Mouse (Mus musculus) CH12.LX (cell line): ENCODE measurements around the gene Pnmal1. TPM values are rescaled to one million over a fixed set of nuclear protein-coding genes. Genes with fewer than 3 reads are reported as not detected.

Experiments used
- DNase-seq: peaks from one replicate; pipeline ENCODE4 v3.0.0-alpha.2; 2013; ENCODE audit errors: extremely low read depth
- H3K27ac ChIP-seq: 2 replicates; pipeline ENCODE4 v1.5.1; 2012; ENCODE audit warnings: low read depth, mild to moderate bottlenecking, control low read depth, moderate library complexity; ENCODE audit not compliant: insufficient read depth
- H3K27me3 ChIP-seq: replicated peaks from 2 replicates; pipeline ENCODE3; 2012; ENCODE audit warnings: inconsistent platforms
- H3K36me3 ChIP-seq, 2 experiments: replicated peaks in 1 of 2; 2 replicates each; pipeline versions ENCODE3 to v1.6.1; 2012; ENCODE audit warnings: inconsistent platforms in 1 of 2, low read length in 1 of 2, mild to moderate bottlenecking in 1 of 2, mixed read lengths in 1 of 2, moderate library complexity in 1 of 2; ENCODE audit not compliant: control insufficient read depth in 1 of 2, insufficient read depth in 1 of 2
- H3K4me1 ChIP-seq, 2 experiments: 2 replicates each; pipeline ENCODE4 v1.6.1; 2012; ENCODE audit warnings: inconsistent platforms in 1 of 2, moderate library complexity in 1 of 2; ENCODE audit not compliant: insufficient read depth in 2 of 2, control insufficient read depth in 1 of 2
- H3K4me2 ChIP-seq: 2 replicates; pipeline ENCODE4 v1.6.1; 2012; ENCODE audit warnings: low read depth, mild to moderate bottlenecking, control low read depth; ENCODE audit not compliant: poor library complexity, insufficient read depth, severe bottlenecking
- H3K4me3 ChIP-seq, 3 experiments: fragments of 150-350 bp in 1 of 3; sonication (generic) in 1 of 3; replicated peaks in 1 of 3; 2 replicates each; pipeline versions ENCODE3 to v1.5.1; 2011 to 2012; ENCODE audit warnings: low read depth in 2 of 3, low read length in 2 of 3, mild to moderate bottlenecking in 2 of 3, moderate library complexity in 2 of 3, control low read depth in 1 of 3, improper control_type of control experiment in 1 of 3, inconsistent platforms in 1 of 3, mixed read lengths in 1 of 3; ENCODE audit not compliant: poor library complexity in 1 of 3
- H3K79me2 ChIP-seq: replicated peaks from 2 replicates; pipeline ENCODE4 v1.6.1; 2012; ENCODE audit warnings: mild to moderate bottlenecking, moderate library complexity; ENCODE audit not compliant: control insufficient read depth, poor library complexity, insufficient read depth, severe bottlenecking; ENCODE audit errors: extremely low read depth
- H3K9ac ChIP-seq: 2 replicates; pipeline ENCODE4 v1.6.1; 2012; ENCODE audit warnings: low read depth, mild to moderate bottlenecking, control low read depth, moderate library complexity; ENCODE audit not compliant: insufficient read depth
- H3K9me3 ChIP-seq: replicated peaks from 2 replicates; pipeline ENCODE3; 2012; ENCODE audit warnings: low read length, inconsistent platforms, mixed read lengths
- BHLHE40 ChIP-seq: IDR thresholded peaks from 2 replicates; pipeline ENCODE4 v1.6.1; 2011; ENCODE audit warnings: mild to moderate bottlenecking, low read depth, low read length, improper control_type of control experiment
- CTCF ChIP-seq, 2 experiments: IDR thresholded peaks in 1 of 2; conservative IDR thresholded peaks in 1 of 2; 2 replicates each; pipeline ENCODE4 v1.5.1; 2011 to 2012; ENCODE audit warnings: low read depth in 2 of 2, low read length in 2 of 2, improper control_type of control experiment in 1 of 2, inconsistent platforms in 1 of 2, mild to moderate bottlenecking in 1 of 2, moderate library complexity in 1 of 2
- E2F4 ChIP-seq: IDR thresholded peaks from 2 replicates; pipeline ENCODE4 v1.6.1; 2011; ENCODE audit warnings: low read depth, low read length, improper control_type of control experiment; ENCODE audit not compliant: insufficient replicate concordance
- ELF1 ChIP-seq: IDR thresholded peaks from 2 replicates; pipeline ENCODE4 v1.6.1; 2014; ENCODE audit warnings: low read depth, mild to moderate bottlenecking, inconsistent platforms, low read length, improper control_type of control experiment
- ETS1 ChIP-seq: conservative IDR thresholded peaks from 2 replicates; pipeline ENCODE4 v1.6.1; 2012; ENCODE audit warnings: low read depth, mild to moderate bottlenecking, inconsistent platforms, low read length, improper control_type of control experiment, moderate library complexity
- JUND ChIP-seq: conservative IDR thresholded peaks from 2 replicates; pipeline ENCODE4 v1.6.1; 2011; ENCODE audit warnings: low read depth, low read length, improper control_type of control experiment
- MAFK ChIP-seq: IDR thresholded peaks from 2 replicates; pipeline ENCODE4 v1.6.1; 2011; ENCODE audit warnings: low read length, improper control_type of control experiment; ENCODE audit not compliant: insufficient replicate concordance
- MAZ ChIP-seq: IDR thresholded peaks from 2 replicates; pipeline ENCODE4 v1.6.1; 2012; ENCODE audit warnings: low read depth, mild to moderate bottlenecking, inconsistent platforms, low read length, improper control_type of control experiment, moderate library complexity
- MYC ChIP-seq: IDR thresholded peaks from 2 replicates; pipeline ENCODE4 v1.6.1; 2011; ENCODE audit warnings: low read depth, mild to moderate bottlenecking, improper control_type of control experiment, low read length
- PAX5 ChIP-seq: IDR thresholded peaks from 2 replicates; pipeline ENCODE4 v1.6.1; 2012; ENCODE audit warnings: low read length, inconsistent platforms, mixed read lengths
- POLR2A ChIP-seq: IDR thresholded peaks from 2 replicates; pipeline ENCODE4 v1.6.1; 2011; ENCODE audit warnings: low read depth, mild to moderate bottlenecking, improper control_type of control experiment, low read length
- POLR2AphosphoS2 ChIP-seq: IDR thresholded peaks from 2 replicates; pipeline ENCODE4 v1.6.1; 2011; ENCODE audit warnings: low read depth, low read length, improper control_type of control experiment
- RAD21 ChIP-seq: IDR thresholded peaks from 2 replicates; pipeline ENCODE4 v1.6.1; 2011; ENCODE audit warnings: low read depth, mild to moderate bottlenecking, low read length, improper control_type of control experiment, moderate library complexity
- RCOR1 ChIP-seq: conservative IDR thresholded peaks from 2 replicates; pipeline ENCODE4 v1.6.1; 2012; ENCODE audit warnings: low read depth, mild to moderate bottlenecking, inconsistent platforms, low read length, improper control_type of control experiment
- TBP ChIP-seq: conservative IDR thresholded peaks from 2 replicates; pipeline ENCODE4 v1.6.1; 2011; ENCODE audit warnings: low read depth, low read length, improper control_type of control experiment
- TCF12 ChIP-seq: IDR thresholded peaks from 2 replicates; pipeline ENCODE4 v1.6.1; 2014; ENCODE audit warnings: low read depth, mild to moderate bottlenecking, inconsistent platforms, low read length, improper control_type of control experiment
- UBTF ChIP-seq: IDR thresholded peaks from 2 replicates; pipeline ENCODE4 v1.6.1; 2012; ENCODE audit warnings: low read depth, mild to moderate bottlenecking, inconsistent platforms, low read length, improper control_type of control experiment, moderate library complexity
- USF2 ChIP-seq: conservative IDR thresholded peaks from 2 replicates; pipeline ENCODE4 v1.6.1; 2011; ENCODE audit warnings: low read depth, low read length, improper control_type of control experiment
- ZNF384 ChIP-seq: IDR thresholded peaks from 2 replicates; pipeline ENCODE4 v1.6.1; 2012; ENCODE audit warnings: low read depth, low read length, improper control_type of control experiment, inconsistent platforms
- dilution Hi-C: fragments of 300-500 bp; cut with MboI; formaldehyde crosslinking; loops from 2 replicates; pipeline ENCODE4 v1.14.3; 2020; ENCODE audit warnings: low sequenced_read_pairs; ENCODE audit not compliant: extremely low pct_unique_long_range_greater_than_20kb, extremely low pct_ligation_motif_present
- in situ Hi-C: fragments of 300-500 bp; cut with MboI; formaldehyde crosslinking; loops from 3 replicates; pipeline ENCODE4 v1.14.3; 2019; ENCODE audit warnings: low sequenced_read_pairs, low pct_ligation_motif_present, low pct_unique_long_range_greater_than_20kb, mixed read lengths
- polyA plus RNA-seq: library from polyadenylated mRNA; unstranded; fragments of >175 nt; gene quantifications from 2 replicates; pipeline ENCODE4 v1.2.1, GENCODE M21; 2012; ENCODE audit warnings: low read depth; ENCODE audit not compliant: insufficient read length
- total RNA-seq, 2 experiments: library from RNA; depleted of rRNA; stranded (reverse); fragments of 300-350 nt in 1 of 2; fragments of >200 nt in 1 of 2; gene quantifications; 2 replicates each; pipeline ENCODE4 v1.2.3; 2012 to 2014

Pnmal1 gene
- total and polyA plus RNA-seq, 3 experiments, result 0.07 to 0.13 TPM; not detected in 1

- no peaks in the 10 kb centered on the region for H3K27me3 ChIP-seq
- H3K79me2 ChIP-seq, result no peaks in the 10 kb centered on the region
- TF ChIP-seq PAX5 (no peak), JUND (no peak), TCF12 (no peak), RCOR1 (no peak), POLR2A (no peak), ZNF384 (no peak), E2F4 (no peak), TBP (no peak), BHLHE40 (no peak), ELF1 (no peak), MAFK (no peak), MYC (no peak), UBTF (no peak), MAZ (no peak), USF2 (no peak), RAD21 (no peak)
- H3K27ac ChIP-seq, result no peak within 1 kb of the TSS
- DNase-seq, result no peak
- no peaks in the 10 kb centered on the region for H3K36me3 ChIP-seq
- H3K4me3 ChIP-seq, result no peak within 1 kb of the TSS
- H3K9ac ChIP-seq, result no peak within 1 kb of the TSS
- H3K4me1 ChIP-seq, result peaks cover 3 to 8% of the 10 kb centered on the region in 2 experiments; a peak in 3 of 4 replicates
- in situ Hi-C loops, result no loop called here
- dilution Hi-C loops, result no loop called here
- no peak within 1 kb of the TSS for H3K4me2 ChIP-seq
- no peaks in the 10 kb centered on the region for H3K9me3 ChIP-seq
Measured at GRCm38 (mm10) chr7:16992451-16992807, 33.0 kb downstream of the Pnmal1 start, which contains the start of gene Ccdc8. TSS of gene Ccdc8 (plus strand) at chr7:16992708.

- in situ Hi-C loops, result no loop called here
- Histone ChIP-seq H3K9ac (no peak overlapping the region), H3K4me3 (no peak overlapping the region), H3K4me2 (no peak overlapping the region), H3K27me3 (no peaks in the 10 kb centered on the region), H3K27ac (no peak overlapping the region), H3K4me1 (peaks cover 3 to 8% of the 10 kb centered on the region in 2 experiments; a peak in 3 of 4 replicates), H3K9me3 (no peaks in the 10 kb centered on the region), H3K36me3 (no peaks in the 10 kb centered on the region), H3K79me2 (no peaks in the 10 kb centered on the region)
- DNase-seq, result no peak
- TF ChIP-seq ETS1 (no peak), USF2 (no peak), ELF1 (no peak), POLR2AphosphoS2 (no peak), POLR2A (no peak), CTCF (conservative IDR thresholded peaks at IDR 0.05 in 1 of 2, IDR thresholded peaks at IDR 0.05 in 1 of 2; ENCODE audit: low read depth in 2 of 2, low read length in 2 of 2) (no peak)
- dilution Hi-C loops, result no loop called here
Measured at GRCm38 (mm10) chr7:16993651-16994399, 34.3 kb downstream of the Pnmal1 start.
